Mouse (Mus musculus) kidney, adult 2 months (tissue): ENCODE results near the gene Rhot1.

Experiments used
- CTCF ChIP-seq: fragments of 200-500 bp; conservative IDR thresholded peaks from 2 replicates; pipeline ENCODE4 v1.5.1; 2011; ENCODE audit warnings: low read depth, mild to moderate bottlenecking, control low read depth, low read length, moderate library complexity, mixed read lengths; ENCODE audit not compliant: insufficient read depth, insufficient read length
- POLR2A ChIP-seq: fragments of 200-500 bp; IDR thresholded peaks from one replicate; pipeline ENCODE4 v1.6.1; 2011; ENCODE audit warnings: low read depth, low read length, control low read depth

DNA sequence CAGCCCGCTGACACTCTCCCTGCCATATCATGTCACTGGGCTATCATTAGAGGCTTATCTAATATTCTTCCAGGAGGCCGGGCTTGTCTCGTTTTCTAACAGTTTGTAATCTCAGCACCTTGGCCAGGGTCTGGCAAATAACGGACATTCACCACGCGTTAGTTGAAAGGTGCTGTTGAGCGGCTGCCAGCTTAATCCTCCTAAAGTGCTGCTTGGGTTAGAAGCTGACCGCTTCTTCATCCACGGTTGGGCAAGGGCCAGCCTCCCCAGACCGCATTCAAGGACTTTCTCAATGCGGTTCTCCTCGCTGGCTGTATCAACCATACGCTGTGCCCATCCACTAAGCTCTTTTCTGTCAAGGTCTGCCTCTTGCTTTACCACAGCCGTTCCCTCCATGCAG is 87.0 kb downstream of the Rhot1 start:
- TF ChIP-seq POLR2A, result no peak
- TF ChIP-seq CTCF, result no peak
